Mouse (Mus musculus) naive thymus-derived CD4-positive, alpha-beta T cell, adult 5 months (primary cell): ENCODE data around the gene Vegfc. TPM values are rescaled to one million over a fixed set of nuclear protein-coding genes. Genes with fewer than 3 reads are reported as not detected.

Source experiments
- polyA plus RNA-seq: library from polyadenylated mRNA; unstranded; fragments of 100-300 nt; shearing (Covaris generic); gene quantifications from one replicate; pipeline ENCODE4 v1.2.1, GENCODE M21; 2017

The Vegfc gene
- polyA plus RNA-seq = not detected

GRCm38 (mm10) chr8:54077271-54078120 lies at the start of gene Vegfc:
TSS of gene Vegfc (plus strand) at chr8:54077606.

